Mouse (Mus musculus) small intestine, adult 2 months (tissue): ENCODE measurements around the gene Cacnb2. TPM values are rescaled to one million over a fixed set of nuclear protein-coding genes. Genes with fewer than 3 reads are reported as not detected.

Source experiments
- H3K27ac ChIP-seq: fragments of 200-500 bp; 2 replicates; pipeline ENCODE4 v1.5.1; 2012; ENCODE audit warnings: low read depth, low read length, control low read depth, inconsistent platforms; ENCODE audit not compliant: insufficient read depth
- H3K27me3 ChIP-seq: fragments of 200-500 bp; 2 replicates; pipeline ENCODE4 v1.6.1; 2012; ENCODE audit warnings: mild to moderate bottlenecking, moderate library complexity, low read length, inconsistent platforms; ENCODE audit not compliant: control insufficient read depth, insufficient read depth
- H3K36me3 ChIP-seq: fragments of 200-500 bp; 2 replicates; pipeline ENCODE4 v1.6.1; 2012; ENCODE audit warnings: mild to moderate bottlenecking, low read length, control low read depth, inconsistent platforms; ENCODE audit not compliant: control insufficient read depth, insufficient read depth
- H3K4me1 ChIP-seq: fragments of 200-500 bp; 2 replicates; pipeline ENCODE4 v1.6.1; 2012; ENCODE audit warnings: low read length, inconsistent platforms, mixed read lengths; ENCODE audit not compliant: control insufficient read depth, insufficient read depth, insufficient read length
- H3K4me3 ChIP-seq: fragments of 200-500 bp; 2 replicates; pipeline ENCODE4 v1.5.1; 2012; ENCODE audit warnings: low read depth, mild to moderate bottlenecking, control low read depth, inconsistent platforms, low read length, moderate library complexity
- CTCF ChIP-seq: fragments of 200-500 bp; IDR thresholded peaks from 2 replicates; pipeline ENCODE4 v1.5.1; 2012; ENCODE audit warnings: low read depth, mild to moderate bottlenecking, control low read depth, inconsistent platforms, low read length, moderate library complexity, mixed read lengths; ENCODE audit not compliant: insufficient replicate concordance, insufficient read length; ENCODE audit errors: extremely low read depth
- POLR2A ChIP-seq: fragments of 200-500 bp; IDR thresholded peaks from 2 replicates; pipeline ENCODE4 v1.6.1; 2012; ENCODE audit warnings: low read depth, mild to moderate bottlenecking, control low read depth, inconsistent platforms, low read length, moderate library complexity
- WGBS: fragments of 180-500 bp; shearing (Covaris S2); methylation state at CpG from one replicate; pipeline ENCODE4 v1.1.7; 2018; 5-methylcytosine and 5-hydroxymethylcytosine counted together
- polyA plus RNA-seq: library from polyadenylated mRNA; depleted of rRNA; stranded (reverse); fragments of >200 nt; gene quantifications from 2 replicates; pipeline ENCODE4 v1.2.3, GENCODE M21; 2012

Gene Cacnb2
- polyA plus RNA-seq, 1 experiment, result 0.76 TPM

GRCm38 (mm10) chr2:14823105-14823504 lies 220.2 kb downstream of the Cacnb2 start:
- H3K4me1 ChIP-seq, result no peaks in the 10 kb centered on the region
- no peak for TF ChIP-seq POLR2A
- no peak for TF ChIP-seq CTCF

GRCm38 (mm10) chr2:14823816-14824348 lies 221.0 kb downstream of the Cacnb2 start:
- Histone ChIP-seq H3K27me3 (no peaks in the 10 kb centered on the region), H3K36me3 (no peaks in the 10 kb centered on the region), H3K27ac (no peak overlapping the region), H3K4me1 (no peaks in the 10 kb centered on the region), H3K4me3 (no peak overlapping the region)
- 59% methylated on average over 11 of the region's 11 CpGs for WGBS
- TF ChIP-seq POLR2A (no peak), CTCF (no peak)

More at GRCm38 (mm10) chr2:14823105-14823504, 220.2 kb downstream of the Cacnb2 start:
- H3K27ac ChIP-seq, result no peak overlapping the region
- H3K27me3 ChIP-seq, result no peaks in the 10 kb centered on the region
- no peak overlapping the region for H3K4me3 ChIP-seq
- no peaks in the 10 kb centered on the region for H3K36me3 ChIP-seq

- no peaks in the 10 kb centered on the region for H3K4me1 ChIP-seq
- no peaks in the 10 kb centered on the region for H3K27me3 ChIP-seq
- H3K27ac ChIP-seq, result no peak overlapping the region
- no peak overlapping the region for H3K4me3 ChIP-seq
- TF ChIP-seq CTCF (no peak), POLR2A (no peak)
- 76% methylated on average over 4 of the region's 4 CpGs for WGBS
- no peaks in the 10 kb centered on the region for H3K36me3 ChIP-seq
Observed at GRCm38 (mm10) chr2:14825146-14825545, 222.3 kb downstream of the Cacnb2 start.

GRCm38 (mm10) chr2:14829451-14829850 lies 226.6 kb downstream of the Cacnb2 start:
- H3K27ac ChIP-seq, result no peak overlapping the region
- TF ChIP-seq POLR2A (no peak), CTCF (no peak)

GRCm38 (mm10) chr2:14831308-14831707 lies 228.4 kb downstream of the Cacnb2 start:
- Histone ChIP-seq H3K27ac (no peak overlapping the region), H3K4me1 (no peaks in the 10 kb centered on the region), H3K36me3 (no peaks in the 10 kb centered on the region), H3K27me3 (no peaks in the 10 kb centered on the region), H3K4me3 (no peak overlapping the region)
- 58% methylated on average over 2 of the region's 2 CpGs for WGBS
- no peak for TF ChIP-seq POLR2A
- no peak for TF ChIP-seq CTCF

More at GRCm38 (mm10) chr2:14829451-14829850, 226.6 kb downstream of the Cacnb2 start:
- Histone ChIP-seq H3K27me3 (no peaks in the 10 kb centered on the region), H3K36me3 (no peaks in the 10 kb centered on the region), H3K4me3 (no peak overlapping the region), H3K4me1 (no peaks in the 10 kb centered on the region)
- 56% methylated on average over 3 of the region's 3 CpGs for WGBS

GRCm38 (mm10) chr2:14834700-14835317 lies 231.9 kb downstream of the Cacnb2 start:
- H3K4me1 ChIP-seq, result no peaks in the 10 kb centered on the region
- H3K4me3 ChIP-seq, result no peak overlapping the region
- H3K36me3 ChIP-seq, result no peaks in the 10 kb centered on the region
- WGBS, result 61% methylated on average over 5 of the region's 5 CpGs
- no peaks in the 10 kb centered on the region for H3K27me3 ChIP-seq
- H3K27ac ChIP-seq, result no peak overlapping the region
- no peak for TF ChIP-seq POLR2A
- no peak for TF ChIP-seq CTCF

GRCm38 (mm10) chr2:14841272-14841671 lies 238.4 kb downstream of the Cacnb2 start:
- H3K4me3 ChIP-seq, result no peak overlapping the region
- no peak overlapping the region for H3K27ac ChIP-seq
- TF ChIP-seq CTCF (no peak), POLR2A (no peak)
- 11% methylated on average over 1 of the region's 1 CpGs for WGBS
- H3K36me3 ChIP-seq, result no peaks in the 10 kb centered on the region
- no peaks in the 10 kb centered on the region for H3K4me1 ChIP-seq
- H3K27me3 ChIP-seq, result no peaks in the 10 kb centered on the region
